Mouse (Mus musculus): ENCODE results near the gene Foxo3. TPM values are rescaled to one million over a fixed set of nuclear protein-coding genes. Genes with fewer than 3 reads are reported as not detected.

Foxo3 gene
- polyA plus RNA-seq, 1 experiment from 2014 or later = 8.0 TPM

DNA sequence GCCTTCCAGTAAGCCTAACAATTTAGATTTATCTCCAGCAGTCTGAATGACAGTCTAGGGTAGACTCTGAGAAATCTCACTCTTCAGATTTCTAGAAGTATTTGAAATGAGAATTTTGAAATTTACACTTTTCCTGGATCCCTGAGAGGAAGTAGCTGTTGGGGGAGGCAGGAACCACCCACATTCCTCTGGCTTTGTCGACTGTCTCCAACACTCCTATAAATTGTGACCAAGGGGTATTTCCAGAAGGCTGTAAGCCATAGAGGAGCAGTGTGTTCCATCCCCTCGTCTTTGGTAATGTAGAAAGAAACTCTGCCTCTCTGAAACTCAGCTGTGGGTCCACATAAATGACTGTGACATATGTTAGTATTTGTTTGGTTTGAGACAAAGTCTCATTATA is 132.4 kb downstream of the Foxo3 start:
- Histone ChIP-seq H3K9me3 (ENCODE audit: control insufficient read depth, low read length) (no peaks in the 10 kb centered on the region), H3K27ac (replicated peaks) (no peak overlapping the region), H3K4me1 (replicated peaks; ENCODE audit: control insufficient read depth, insufficient read depth) (no peaks in the 10 kb centered on the region), H3K9ac (ENCODE audit: low read length) (no peak overlapping the region), H3K4me3 (ENCODE audit: low read depth, low read length) (no peak overlapping the region), H3K4me2 (replicated peaks; ENCODE audit: low read depth) (no peak overlapping the region), H3K36me3 (ENCODE audit: control insufficient read depth, insufficient read depth, low read length) (no peaks in the 10 kb centered on the region), H3K27me3 (ENCODE audit: control insufficient read depth, insufficient read depth, low read length) (no peaks in the 10 kb centered on the region)
- WGBS = 38% methylated on average over 2 of the region's 2 CpGs
- DNase-seq (ENCODE audit: low spot score) (no peak), ATAC-seq (ENCODE audit: low FRiP score, low TSS enrichment) (no peak)
- no peak for TF ChIP-seq EP300 (optimal IDR thresholded peaks at IDR 0.05)
- TF ChIP-seq CTCF (IDR thresholded peaks at IDR 0.05; ENCODE audit: low read depth) = no peak

DNA sequence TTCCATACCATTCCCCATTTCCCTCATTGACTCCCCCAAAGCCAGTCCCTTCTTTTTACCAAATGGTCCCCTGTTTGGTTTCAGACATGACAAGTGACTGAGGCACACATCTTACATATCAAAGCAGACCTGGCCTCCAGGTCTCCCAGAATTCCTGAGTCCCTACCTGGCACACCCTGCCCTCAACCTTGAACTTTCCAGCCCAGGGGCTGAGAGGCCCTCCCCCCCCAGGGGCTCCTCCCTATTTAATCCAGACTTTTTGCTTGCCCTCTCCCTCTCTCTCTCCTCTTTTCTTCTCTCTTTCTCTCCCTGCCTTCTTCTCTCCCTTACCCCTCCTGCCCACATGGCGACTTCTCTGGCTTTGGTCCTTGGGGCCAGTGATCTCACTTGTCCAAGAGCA is 133.8 kb downstream of the Foxo3 start:
- DNase-seq (ENCODE audit: low spot score) (no peak), ATAC-seq (ENCODE audit: low FRiP score, low TSS enrichment) (no peak)
- no peaks in the 10 kb centered on the region for H3K27me3 ChIP-seq (ENCODE audit: control insufficient read depth, insufficient read depth, low read length)
- H3K27ac ChIP-seq (replicated peaks) = no peak overlapping the region
- H3K36me3 ChIP-seq (ENCODE audit: control insufficient read depth, insufficient read depth, low read length) = no peaks in the 10 kb centered on the region
- H3K4me3 ChIP-seq (ENCODE audit: low read depth, low read length) = no peak overlapping the region
- H3K4me1 ChIP-seq (replicated peaks; ENCODE audit: control insufficient read depth, insufficient read depth) = no peaks in the 10 kb centered on the region
- no peak overlapping the region for H3K4me2 ChIP-seq (replicated peaks; ENCODE audit: low read depth)
- H3K9me3 ChIP-seq (ENCODE audit: control insufficient read depth, low read length) = no peaks in the 10 kb centered on the region
- H3K9ac ChIP-seq (ENCODE audit: low read length) = no peak overlapping the region
- TF ChIP-seq EP300 (optimal IDR thresholded peaks at IDR 0.05) = no peak
- TF ChIP-seq CTCF (IDR thresholded peaks at IDR 0.05; ENCODE audit: low read depth) = no peak
- 92% methylated on average over 1 of the region's 1 CpGs for WGBS

DNA sequence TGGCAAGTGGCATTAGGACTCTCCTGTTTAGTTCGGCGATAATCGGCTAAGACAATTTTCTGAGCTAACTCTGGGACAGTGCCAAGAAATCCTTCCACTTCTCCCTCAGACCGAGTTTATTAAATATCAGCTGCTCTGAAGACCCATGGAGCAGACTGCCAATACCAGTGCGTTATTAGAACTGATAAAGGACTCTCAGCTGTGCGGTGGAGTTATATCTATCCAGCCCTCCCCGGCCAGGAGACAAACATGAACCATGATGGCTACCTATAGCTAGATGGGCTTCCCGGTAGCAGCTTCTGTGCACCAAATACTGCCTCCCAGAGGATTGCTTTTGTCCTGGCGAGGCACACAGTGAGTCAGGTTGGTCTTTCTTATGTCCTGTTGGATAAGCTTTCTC is 134.5 kb downstream of the Foxo3 start:
- Histone ChIP-seq H3K4me1 (replicated peaks; ENCODE audit: control insufficient read depth, insufficient read depth) (no peaks in the 10 kb centered on the region), H3K27me3 (ENCODE audit: control insufficient read depth, insufficient read depth, low read length) (no peaks in the 10 kb centered on the region), H3K27ac (replicated peaks) (no peak overlapping the region), H3K9ac (ENCODE audit: low read length) (no peak overlapping the region), H3K4me2 (replicated peaks; ENCODE audit: low read depth) (no peak overlapping the region), H3K4me3 (ENCODE audit: low read depth, low read length) (no peak overlapping the region), H3K36me3 (ENCODE audit: control insufficient read depth, insufficient read depth, low read length) (no peaks in the 10 kb centered on the region), H3K9me3 (ENCODE audit: control insufficient read depth, low read length) (no peaks in the 10 kb centered on the region)
- TF ChIP-seq CTCF (IDR thresholded peaks at IDR 0.05; ENCODE audit: low read depth) (peak; percentile 2; the same call in 1 of the 2 replicates), EP300 (optimal IDR thresholded peaks at IDR 0.05) (no peak)
- WGBS = 48% methylated on average over 9 of the region's 9 CpGs
- DNase-seq (ENCODE audit: low spot score) (no peak), ATAC-seq (ENCODE audit: low FRiP score, low TSS enrichment) (no peak)

DNA sequence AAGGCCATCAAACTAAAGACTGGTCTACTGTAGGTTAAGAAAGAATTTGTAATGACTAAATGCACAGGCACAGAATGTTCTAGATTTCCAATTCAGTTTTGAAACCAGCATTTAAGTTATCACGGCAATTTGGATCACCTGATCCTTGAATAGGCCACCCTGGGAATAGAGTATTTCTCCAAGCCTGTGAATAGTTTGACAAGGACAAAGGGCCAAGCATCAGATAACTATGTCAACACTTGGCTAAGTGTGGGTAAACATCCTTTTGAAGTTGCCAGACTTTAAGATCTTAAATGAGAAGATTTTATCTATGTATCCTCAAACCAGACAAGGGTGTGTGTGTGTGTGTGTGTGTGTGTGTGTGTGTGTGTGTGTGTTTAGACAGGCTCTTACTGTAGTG is 136.8 kb downstream of the Foxo3 start:
- H3K27me3 ChIP-seq (ENCODE audit: control insufficient read depth, insufficient read depth, low read length) = no peaks in the 10 kb centered on the region
- ATAC-seq (ENCODE audit: low FRiP score, low TSS enrichment) (no peak), DNase-seq (ENCODE audit: low spot score) (no peak)
- TF ChIP-seq CTCF (IDR thresholded peaks at IDR 0.05; ENCODE audit: low read depth) = no peak
- no peak for TF ChIP-seq EP300 (optimal IDR thresholded peaks at IDR 0.05)
- H3K4me2 ChIP-seq (replicated peaks; ENCODE audit: low read depth) = no peak overlapping the region
- H3K9ac ChIP-seq (ENCODE audit: low read length) = no peak overlapping the region
- no peaks in the 10 kb centered on the region for H3K4me1 ChIP-seq (replicated peaks; ENCODE audit: control insufficient read depth, insufficient read depth)
- no peaks in the 10 kb centered on the region for H3K9me3 ChIP-seq (ENCODE audit: control insufficient read depth, low read length)
- H3K27ac ChIP-seq (replicated peaks) = no peak overlapping the region
- no peaks in the 10 kb centered on the region for H3K36me3 ChIP-seq (ENCODE audit: control insufficient read depth, insufficient read depth, low read length)
- H3K4me3 ChIP-seq (ENCODE audit: low read depth, low read length) = no peak overlapping the region
- WGBS = 55% methylated on average over 1 of the region's 1 CpGs

DNA sequence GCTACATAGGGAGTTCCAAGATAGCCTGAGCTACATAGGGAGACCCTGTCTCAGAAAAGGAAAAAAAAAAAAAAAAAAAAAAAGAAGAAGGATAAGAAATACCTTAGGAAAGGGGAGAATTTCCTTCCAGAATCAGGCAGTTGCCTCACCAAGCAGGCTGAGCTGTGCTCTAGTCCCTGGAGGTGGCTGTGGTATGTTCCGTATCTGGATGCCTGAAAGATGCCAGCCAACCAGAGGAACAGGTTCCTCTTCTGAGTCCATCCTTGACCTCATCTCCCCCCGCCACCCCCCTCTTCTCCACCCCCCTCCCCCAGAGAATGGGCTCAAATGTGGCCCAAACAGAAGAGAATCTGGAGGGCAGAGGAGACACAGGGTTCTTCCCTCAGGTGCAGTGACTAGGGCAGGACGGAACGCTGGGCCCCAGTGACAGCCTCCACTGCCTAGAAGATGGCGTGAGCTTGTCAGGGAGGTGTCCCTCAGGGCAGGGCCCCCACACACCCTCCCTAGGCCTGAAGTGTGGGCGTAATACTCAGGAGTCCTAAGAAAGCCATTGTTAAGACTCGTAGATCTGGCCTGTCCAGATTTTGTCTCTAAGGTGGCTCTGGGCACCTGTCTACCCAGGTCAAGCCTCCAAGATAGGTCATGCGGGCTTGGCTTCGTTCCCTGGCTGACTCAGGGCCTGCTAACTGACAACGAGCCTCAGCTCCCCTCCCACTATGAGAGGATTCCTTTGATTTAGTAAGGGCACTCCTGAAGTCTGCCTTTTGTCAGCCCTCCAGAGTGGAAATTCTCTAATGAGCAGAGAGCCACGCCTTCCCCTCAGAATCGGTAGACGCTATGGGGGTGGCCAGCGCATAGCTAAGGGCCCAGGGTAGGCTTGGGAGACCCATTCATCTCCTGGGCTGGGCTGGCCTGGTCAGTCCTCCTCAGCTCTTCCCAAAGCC is 141.5 kb downstream of the Foxo3 start:
- Histone ChIP-seq H3K27me3 (ENCODE audit: control insufficient read depth, insufficient read depth, low read length) (no peaks in the 10 kb centered on the region), H3K36me3 (ENCODE audit: control insufficient read depth, insufficient read depth, low read length) (no peaks in the 10 kb centered on the region), H3K9ac (ENCODE audit: low read length) (no peak overlapping the region), H3K4me2 (replicated peaks; ENCODE audit: low read depth) (no peak overlapping the region), H3K4me3 (ENCODE audit: low read depth, low read length) (no peak overlapping the region), H3K4me1 (replicated peaks; ENCODE audit: control insufficient read depth, insufficient read depth) (no peaks in the 10 kb centered on the region), H3K27ac (replicated peaks) (0 out of 2 replicates have a peak overlapping the region, but pooled peaks have one; percentile 50), H3K9me3 (ENCODE audit: control insufficient read depth, low read length) (no peaks in the 10 kb centered on the region)
- DNase-seq (ENCODE audit: low spot score) (no peak), ATAC-seq (ENCODE audit: low FRiP score, low TSS enrichment) (peak; percentile 43)
- TF ChIP-seq EP300 (optimal IDR thresholded peaks at IDR 0.05) = no peak
- no peak for TF ChIP-seq CTCF (IDR thresholded peaks at IDR 0.05; ENCODE audit: low read depth)
- 57% methylated on average over 14 of the region's 14 CpGs for WGBS

Other genes with a start within 250 kb of the Foxo3 start
- 6.3 and 6.4 TPM in 2 replicates for gene Afg1l, start 201.8 kb upstream of the Foxo3 start, polyA plus RNA-seq (2015; fragmentation: Nextera tagmentation; extraction: Ambion mirVana)
- gene Snx3, start 225.3 kb upstream of the Foxo3 start, polyA plus RNA-seq (2015; fragmentation: Nextera tagmentation; extraction: Ambion mirVana) = 257 and 275 TPM in 2 replicates

Measured in stomach, postnatal 0 days (tissue).